Mouse (Mus musculus): ENCODE measurements around the gene Donson.
A peak's percentile ranks its signal among the peaks of the same experiment; 100 is the strongest.

DNA sequence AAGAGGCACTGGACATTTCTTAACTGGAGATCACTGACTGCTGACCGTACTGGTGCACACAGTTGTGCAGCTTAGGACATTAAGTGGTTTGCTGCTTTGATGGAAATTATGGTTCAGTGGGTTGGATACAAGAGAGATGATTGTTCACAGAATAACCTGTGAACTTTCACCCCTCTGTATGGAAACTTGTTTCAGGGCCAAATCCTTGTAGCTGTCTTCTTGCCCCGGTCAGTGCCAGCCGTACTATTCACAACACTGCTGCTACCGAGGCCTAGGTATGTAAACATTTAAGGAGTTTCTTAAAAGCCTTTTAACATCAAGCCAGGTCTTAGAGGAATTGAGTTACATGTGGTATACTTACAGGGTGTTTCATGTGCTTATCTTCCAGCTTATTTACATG lies 14.1 kb downstream of the Donson start:
- TF ChIP-seq MEF2A (IDR thresholded peaks at IDR 0.05; ENCODE audit: extremely low read depth, insufficient replicate concordance, low read depth, low read length, poor library complexity, severe bottlenecking) (no peak), CTCF (IDR thresholded peaks at IDR 0.05 in 2 of 3, conservative IDR thresholded peaks at IDR 0.05 in 1 of 3; ENCODE audit: control insufficient read depth in 1 of 3, insufficient read depth in 1 of 3, low read depth in 2 of 3, low read length in 3 of 3, poor library complexity in 1 of 3, severe bottlenecking in 1 of 3) (no peak), POLR2A (IDR thresholded peaks at IDR 0.05; ENCODE audit: control insufficient read depth in 1 of 2, insufficient read depth in 1 of 2, low read depth in 1 of 2, low read length in 2 of 2, poor library complexity in 1 of 2) (peak in 1 of 2 experiments; percentile 13; a peak in 1 of 4 replicates), ZC3H11A (IDR thresholded peaks at IDR 0.05; ENCODE audit: low read depth, low read length) (no peak), POLR2AphosphoS2 (IDR thresholded peaks at IDR 0.05; ENCODE audit: low read length) (peak; percentile 22; the same call in 1 of the 2 replicates), CHD1 (IDR thresholded peaks at IDR 0.05; ENCODE audit: low read depth, low read length) (no peak), USF2 (IDR thresholded peaks at IDR 0.05; ENCODE audit: borderline replicate concordance in 1 of 2, insufficient read depth in 1 of 2, low read depth in 1 of 2, low read length in 2 of 2) (no peak), MYC (IDR thresholded peaks at IDR 0.05; ENCODE audit: low read depth, low read length) (no peak), RCOR1 (IDR thresholded peaks at IDR 0.05; ENCODE audit: low read depth, low read length) (no peak)
